Mouse (Mus musculus) liver, embryonic 16.5 days (tissue): ENCODE data around the gene Gm39566. TPM values are rescaled to one million over a fixed set of nuclear protein-coding genes. Genes with fewer than 3 reads are reported as not detected.

Experiments used
- ATAC-seq: fragments of 200-750 bp; cut with Nextera tagmentation; 2 replicates; pipeline ENCODE4 v1.8.0; 2017; ENCODE audit warnings: low read depth, mild to moderate bottlenecking, moderate number of reproducible peaks, moderate library complexity
- H3K27ac ChIP-seq: fragments of 300-500 bp; sonication (generic); 2 replicates; pipeline ENCODE4 v1.5.1; 2014; ENCODE audit warnings: mild to moderate bottlenecking, low read length
- H3K27me3 ChIP-seq: fragments of 300-500 bp; sonication (generic); 2 replicates; pipeline ENCODE4 v1.6.1; 2014; ENCODE audit warnings: low read depth, low read length, mixed read lengths; ENCODE audit not compliant: control insufficient read depth, insufficient read depth
- H3K36me3 ChIP-seq: fragments of 300-500 bp; sonication (generic); 2 replicates; pipeline ENCODE4 v1.6.1; 2014; ENCODE audit warnings: mild to moderate bottlenecking; ENCODE audit not compliant: control insufficient read depth, insufficient read depth
- H3K4me1 ChIP-seq: fragments of 300-500 bp; sonication (generic); 2 replicates; pipeline ENCODE4 v1.6.1; 2014; ENCODE audit warnings: low read depth, low read length, mixed read lengths; ENCODE audit not compliant: control insufficient read depth
- H3K4me2 ChIP-seq: fragments of 300-500 bp; sonication (generic); 2 replicates; pipeline ENCODE4 v1.6.1; 2014; ENCODE audit warnings: low read depth, low read length, mixed read lengths
- H3K4me3 ChIP-seq: fragments of 300-500 bp; sonication (generic); 2 replicates; pipeline ENCODE4 v1.5.1; 2014; ENCODE audit warnings: low read depth, mild to moderate bottlenecking, low read length
- H3K9ac ChIP-seq: fragments of 300-500 bp; sonication (generic); 2 replicates; pipeline ENCODE4 v1.6.1; 2014; ENCODE audit warnings: low read depth, low read length
- H3K9me3 ChIP-seq: fragments of 300-500 bp; sonication (generic); replicated peaks from 2 replicates; pipeline ENCODE4 v1.6.1; 2016; ENCODE audit warnings: low read length; ENCODE audit not compliant: control insufficient read depth
- WGBS: fragments of 180-500 bp; shearing (Covaris S2); extraction: QIAGEN DNeasy Blood & Tissue Kit; methylation state at CpG from one replicate; pipeline ENCODE4 v1.1.7; 2014; ENCODE audit not compliant: insufficient replicate concordance; 5-methylcytosine and 5-hydroxymethylcytosine counted together
- polyA plus RNA-seq: library from polyadenylated mRNA; unstranded; fragments of >200 nt; fragmentation: Nextera tagmentation; extraction: Ambion mirVana; gene quantifications from 2 replicates; pipeline ENCODE4 v1.2.1, GENCODE M21; 2015

Gene Gm39566
- polyA plus RNA-seq, 1 experiment from 2014 or later: not detected

GRCm38 (mm10) chr11:69763551-69763950 is 51.5 kb downstream of the Gm39566 start:
- Histone ChIP-seq H3K4me1 (peaks cover 25% of the 10 kb centered on the region), H3K9ac (no peak overlapping the region), H3K27me3 (0 out of 2 replicates have a peak, but pooled peaks cover 4% of the 10 kb centered on the region), H3K9me3 (no peaks in the 10 kb centered on the region), H3K36me3 (no peaks in the 10 kb centered on the region), H3K27ac (no peak overlapping the region), H3K4me3 (no peak overlapping the region), H3K4me2 (no peak overlapping the region)
- no peak for ATAC-seq
- WGBS: 67% methylated on average over 7 of the region's 7 CpGs

- no peak within 1 kb of the TSS for H3K4me2 ChIP-seq
- H3K36me3 ChIP-seq: no peaks in the 10 kb centered on the region
- peaks cover 31% of the 10 kb centered on the region for H3K4me1 ChIP-seq
- H3K27me3 ChIP-seq: 0 out of 2 replicates have a peak, but pooled peaks cover 4% of the 10 kb centered on the region
- H3K4me3 ChIP-seq: no peak within 1 kb of the TSS
- 75% methylated on average over 1 of the region's 1 CpGs for WGBS
- ATAC-seq: no peak
- no peaks in the 10 kb centered on the region for H3K9me3 ChIP-seq
- H3K9ac ChIP-seq: no peak within 1 kb of the TSS
- H3K27ac ChIP-seq: no peak within 1 kb of the TSS
Measured at GRCm38 (mm10) chr11:69761868-69762267, 53.2 kb downstream of the Gm39566 start, which contains the start of gene Slc35g3. Slc35g3 (minus strand) TSS chr11:69761968.

Other genes with a start within 250 kb of the Gm39566 start
- gene Wrap53, start 235.0 kb downstream of the Gm39566 start, polyA plus RNA-seq: 14.6 and 15.5 TPM in 2 replicates
- 55.5 and 55.8 TPM in 2 replicates for gene Trp53, start 234.9 kb downstream of the Gm39566 start, polyA plus RNA-seq
- 11.2 and 12.6 TPM in 2 replicates for gene Atp1b2, start 209.4 kb downstream of the Gm39566 start, polyA plus RNA-seq
- gene Shbg, start 197.4 kb downstream of the Gm39566 start, polyA plus RNA-seq: 26.2 and 27.9 TPM in 2 replicates
- 10.4 and 11.5 TPM in 2 replicates for gene Sat2, start 193.3 kb downstream of the Gm39566 start, polyA plus RNA-seq
- 7.0 and 8.1 TPM in 2 replicates for gene Fxr2, start 182.3 kb downstream of the Gm39566 start, polyA plus RNA-seq
- gene Sox15, start 160.0 kb downstream of the Gm39566 start, polyA plus RNA-seq: 0.11 TPM in 1 of 2 replicates, not detected in the other
- 34.5 and 35.0 TPM in 2 replicates for gene Mpdu1, start 152.7 kb downstream of the Gm39566 start, polyA plus RNA-seq
- gene Cd68, start 149.1 kb downstream of the Gm39566 start, polyA plus RNA-seq: 32.0 and 35.4 TPM in 2 replicates
- 223 and 225 TPM in 2 replicates for gene Eif4a1, start 142.9 kb downstream of the Gm39566 start, polyA plus RNA-seq
- 22.7 and 24.9 TPM in 2 replicates for gene Senp3, start 133.2 kb downstream of the Gm39566 start, polyA plus RNA-seq
- 0.17 and 0.40 TPM in 2 replicates for gene Tnfsf13, start 129.5 kb downstream of the Gm39566 start, polyA plus RNA-seq
- gene Tnfsf12, start 119.4 kb downstream of the Gm39566 start, polyA plus RNA-seq: 2.5 and 2.8 TPM in 2 replicates
- 0.95 and 1.1 TPM in 2 replicates for gene Tnfsfm13, start 119.2 kb downstream of the Gm39566 start, polyA plus RNA-seq
- gene Polr2a, start 56.7 kb downstream of the Gm39566 start, polyA plus RNA-seq: 11.1 and 11.9 TPM in 2 replicates
- 0.07 TPM in 1 of 2 replicates, not detected in the other for gene Slc35g3, start 53.3 kb downstream of the Gm39566 start, polyA plus RNA-seq
- 0.61 and 0.81 TPM in 2 replicates for gene Zbtb4, start 49.4 kb downstream of the Gm39566 start, polyA plus RNA-seq
- gene Chrnb1, start 19.4 kb downstream of the Gm39566 start, polyA plus RNA-seq: 0.61 and 0.96 TPM in 2 replicates
- 0.19 and 0.21 TPM in 2 replicates for gene Fgf11, start 13.4 kb downstream of the Gm39566 start, polyA plus RNA-seq
- gene Tmem102, start 9.7 kb downstream of the Gm39566 start, polyA plus RNA-seq: 0.62 and 1.0 TPM in 2 replicates
- not detected in 2 replicates for gene Spem2, start 3.2 kb upstream of the Gm39566 start, polyA plus RNA-seq
- not detected in 2 replicates for gene Spem1, start 6.9 kb upstream of the Gm39566 start, polyA plus RNA-seq
- gene Nlgn2, start 22.5 kb upstream of the Gm39566 start, polyA plus RNA-seq: 0.66 and 0.83 TPM in 2 replicates
- gene Tmem256, start 23.2 kb upstream of the Gm39566 start, polyA plus RNA-seq: 404 and 413 TPM in 2 replicates
- 22.0 and 27.8 TPM in 2 replicates for gene Plscr3, start 31.1 kb upstream of the Gm39566 start, polyA plus RNA-seq
- gene Tnk1, start 43.4 kb upstream of the Gm39566 start, polyA plus RNA-seq: 0.74 and 0.96 TPM in 2 replicates
- gene Tmem95, start 62.7 kb upstream of the Gm39566 start, polyA plus RNA-seq: not detected in 2 replicates
- 1.3 and 1.4 TPM in 2 replicates for gene Kctd11, start 66.1 kb upstream of the Gm39566 start, polyA plus RNA-seq
- gene Acap1, start 80.2 kb upstream of the Gm39566 start, polyA plus RNA-seq: 6.5 and 6.8 TPM in 2 replicates
- 0.46 and 0.76 TPM in 2 replicates for gene 2810408A11Rik, start 85.7 kb upstream of the Gm39566 start, polyA plus RNA-seq
- 2.2 and 2.6 TPM in 2 replicates for gene Neurl4, start 85.8 kb upstream of the Gm39566 start, polyA plus RNA-seq
- 81.1 and 83.1 TPM in 2 replicates for gene Gps2, start 98.6 kb upstream of the Gm39566 start, polyA plus RNA-seq
- 1,065 and 1,134 TPM in 2 replicates for gene Eif5a, start 106.7 kb upstream of the Gm39566 start, polyA plus RNA-seq
- 0.18 TPM in 1 of 2 replicates, not detected in the other for gene Ybx2, start 120.5 kb upstream of the Gm39566 start, polyA plus RNA-seq
- gene Slc2a4, start 132.9 kb upstream of the Gm39566 start, polyA plus RNA-seq: 18.4 and 22.6 TPM in 2 replicates
- 5.4 and 11.7 TPM in 2 replicates for gene Cldn7, start 149.5 kb upstream of the Gm39566 start, polyA plus RNA-seq
- gene Ctdnep1, start 165.9 kb upstream of the Gm39566 start, polyA plus RNA-seq: 7.1 and 7.3 TPM in 2 replicates
- 55.1 and 57.2 TPM in 2 replicates for gene Elp5, start 167.2 kb upstream of the Gm39566 start, polyA plus RNA-seq
- 255 and 280 TPM in 2 replicates for gene Gabarap, start 175.8 kb upstream of the Gm39566 start, polyA plus RNA-seq
- gene Phf23, start 180.5 kb upstream of the Gm39566 start, polyA plus RNA-seq: 17.5 and 18.2 TPM in 2 replicates
- gene Dvl2, start 185.3 kb upstream of the Gm39566 start, polyA plus RNA-seq: 4.4 and 5.1 TPM in 2 replicates
- gene Acadvl, start 200.1 kb upstream of the Gm39566 start, polyA plus RNA-seq: 127 and 138 TPM in 2 replicates
- 0.40 and 0.53 TPM in 2 replicates for gene Dlg4, start 201.6 kb upstream of the Gm39566 start, polyA plus RNA-seq
- gene Asgr1, start 238.8 kb upstream of the Gm39566 start, polyA plus RNA-seq: 5.0 and 6.0 TPM in 2 replicates